Mouse (Mus musculus) heart, adult 2 months (tissue): Measurements from ENCODE around the gene Clba1. TPM values are rescaled to one million over a fixed set of nuclear protein-coding genes. Genes with fewer than 3 reads are reported as not detected.

ENCODE experiments used
- DNase-seq, 2 experiments: peaks; one replicate each; pipeline ENCODE4 v3.0.0; 2021
- H3K27ac ChIP-seq: fragments of 200-600 bp; 2 replicates; pipeline ENCODE4 v1.8.1; 2022
- H3K27me3 ChIP-seq: fragments of 200-500 bp; 2 replicates; pipeline ENCODE4 v1.6.1; 2012; ENCODE audit warnings: mild to moderate bottlenecking, low read length, inconsistent platforms, mixed read lengths; ENCODE audit not compliant: control insufficient read depth, insufficient read depth
- H3K36me3 ChIP-seq: fragments of 200-500 bp; 2 replicates; pipeline ENCODE4 v1.6.1; 2012; ENCODE audit warnings: low read length, inconsistent platforms; ENCODE audit not compliant: control insufficient read depth, insufficient read depth
- H3K4me1 ChIP-seq: fragments of 200-500 bp; 2 replicates; pipeline ENCODE4 v1.6.1; 2011; ENCODE audit warnings: low read length; ENCODE audit not compliant: control insufficient read depth, insufficient read depth
- H3K4me3 ChIP-seq: fragments of 200-600 bp; 2 replicates; pipeline ENCODE4 v1.8.1; 2022
- H3K79me2 ChIP-seq: fragments of 200-500 bp; replicated peaks from 2 replicates; pipeline ENCODE4 v1.6.1; 2012; ENCODE audit warnings: mild to moderate bottlenecking, inconsistent platforms, low read length, moderate library complexity, mixed read lengths; ENCODE audit not compliant: control insufficient read depth, insufficient read depth
- H3K9ac ChIP-seq: fragments of 200-500 bp; 2 replicates; pipeline ENCODE4 v1.6.1; 2012; ENCODE audit warnings: low read depth, mild to moderate bottlenecking, control low read depth, inconsistent platforms, low read length, mixed read lengths
- CTCF ChIP-seq: fragments of 200-600 bp; IDR thresholded peaks from 2 replicates; pipeline ENCODE4 v1.8.1; 2022; ENCODE audit warnings: antibody characterized with exemption, mild to moderate bottlenecking, moderate library complexity
- EP300 ChIP-seq: fragments of 200-500 bp; IDR thresholded peaks from 2 replicates; pipeline ENCODE4 v1.6.1; 2011; ENCODE audit warnings: low read depth, low read length, control low read depth; ENCODE audit not compliant: insufficient read depth
- POLR2A ChIP-seq: fragments of 200-500 bp; IDR thresholded peaks from 2 replicates; pipeline ENCODE4 v1.6.1; 2011; ENCODE audit warnings: mild to moderate bottlenecking, low read depth, low read length, control low read depth; ENCODE audit not compliant: insufficient read depth
- WGBS: fragments of 180-500 bp; shearing (Covaris S2); methylation state at CpG from one replicate; pipeline ENCODE4 v1.1.7; 2018; 5-methylcytosine and 5-hydroxymethylcytosine counted together
- intact Hi-C: fragments of 180-260 bp; cut with DNase I; formaldehyde crosslinking; loops from one replicate; pipeline ENCODE4 v1.15.1; 2025
- long read RNA-seq: library from polyadenylated mRNA; stranded (forward); transcript quantifications from one replicate; pipeline ENCODE4 v2.0.0, GENCODE M21; 2021
- polyA plus RNA-seq: library from polyadenylated mRNA; depleted of rRNA; stranded (reverse); fragments of >200 nt; gene quantifications from 2 replicates; pipeline ENCODE4 v1.2.3, GENCODE M21; 2012; rRNA removed
- total RNA-seq, 2 experiments: library from RNA; stranded (reverse); gene quantifications; 2 replicates each; pipeline ENCODE4 v1.2.3; 2021

Clba1 gene
- total RNA-seq: 1 to 10 TPM; 1.7 to 3.1 TPM
- polyA plus RNA-seq: 2.0 and 2.8 TPM in 2 replicates
- long read RNA-seq, partial matches to known transcripts: 0 of 3 reads
- long read RNA-seq, other reads (novel, unspliced or antisense): 0 of 3 reads

- intact Hi-C loops: loop anchor here (2.0 kb wide), 1 partner anchor 22 kb away; no protein-coding TSS in a partner anchor
- no peaks in the 10 kb centered on the region; the same call in 1 of the 2 replicates for H3K4me1 ChIP-seq
- H3K79me2 ChIP-seq: no peaks in the 10 kb centered on the region
- H3K27ac ChIP-seq: peak within 1 kb of the TSS; percentile 20; the same call in 1 of the 2 replicates
- H3K9ac ChIP-seq: peak within 1 kb of the TSS; percentile 65
- TF ChIP-seq CTCF (peak; percentile 71), EP300 (0 out of 2 replicates have a peak, but pooled peaks have one; percentile 30), POLR2A (peak; percentile 70)
- peak; percentile 94 for DNase-seq
- H3K36me3 ChIP-seq: no peaks in the 10 kb centered on the region
- peak within 1 kb of the TSS; percentile 71 for H3K4me3 ChIP-seq
- no peaks in the 10 kb centered on the region for H3K27me3 ChIP-seq
- 1% methylated on average over 64 of the region's 64 CpGs for WGBS
Observed at GRCm38 (mm10) chr12:112808587-112809364, at the start of gene Clba1. Gene Clba1, plus strand, starts transcription at chr12:112808937.

DNA sequence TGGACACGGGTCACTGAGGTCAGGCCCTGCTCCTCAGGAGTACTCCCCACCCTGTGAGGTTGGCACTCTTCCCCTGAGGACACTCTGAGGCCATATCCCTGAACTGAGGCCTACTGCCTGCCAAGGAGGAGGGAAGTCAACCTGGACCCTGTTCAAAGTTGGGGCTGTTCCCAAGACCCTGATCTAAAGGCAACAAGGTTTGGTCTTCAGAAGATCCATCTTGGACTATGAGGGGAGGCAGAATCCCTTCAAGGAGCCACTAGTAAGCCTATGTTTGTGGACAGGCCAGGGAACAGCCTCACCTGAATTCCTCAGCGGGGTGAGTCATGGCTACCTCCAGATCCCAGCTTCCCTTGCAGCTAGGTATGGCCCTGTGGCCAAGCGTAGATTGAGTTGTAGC, 49.3 kb upstream of the Clba1 start:
- Histone ChIP-seq H3K79me2 (no peaks in the 10 kb centered on the region), H3K27me3 (no peaks in the 10 kb centered on the region), H3K27ac (no peak overlapping the region), H3K4me3 (no peak overlapping the region), H3K9ac (no peak overlapping the region), H3K4me1 (no peaks in the 10 kb centered on the region), H3K36me3 (no peaks in the 10 kb centered on the region)
- intact Hi-C loops: no loop called here
- TF ChIP-seq EP300 (no peak), CTCF (no peak), POLR2A (no peak)
- WGBS: 89% methylated on average over 3 of the region's 3 CpGs
- DNase-seq: peak; percentile 1 to 8

GRCm38 (mm10) chr12:112760154-112760926, 48.4 kb upstream of the Clba1 start, which contains the start of gene Pld4:
Gene Pld4, plus strand, starts transcription at chr12:112760655.
- Histone ChIP-seq H3K9ac (no peak within 1 kb of the TSS), H3K79me2 (no peaks in the 10 kb centered on the region), H3K4me1 (no peaks in the 10 kb centered on the region), H3K27ac (no peak within 1 kb of the TSS), H3K27me3 (no peaks in the 10 kb centered on the region), H3K36me3 (no peaks in the 10 kb centered on the region), H3K4me3 (no peak within 1 kb of the TSS)
- no peak for TF ChIP-seq POLR2A
- no peak for TF ChIP-seq CTCF
- TF ChIP-seq EP300: no peak
- intact Hi-C loops: no loop called here
- peak; percentile 43 to 63 for DNase-seq
- WGBS: 43% methylated on average over 4 of the region's 4 CpGs

DNA sequence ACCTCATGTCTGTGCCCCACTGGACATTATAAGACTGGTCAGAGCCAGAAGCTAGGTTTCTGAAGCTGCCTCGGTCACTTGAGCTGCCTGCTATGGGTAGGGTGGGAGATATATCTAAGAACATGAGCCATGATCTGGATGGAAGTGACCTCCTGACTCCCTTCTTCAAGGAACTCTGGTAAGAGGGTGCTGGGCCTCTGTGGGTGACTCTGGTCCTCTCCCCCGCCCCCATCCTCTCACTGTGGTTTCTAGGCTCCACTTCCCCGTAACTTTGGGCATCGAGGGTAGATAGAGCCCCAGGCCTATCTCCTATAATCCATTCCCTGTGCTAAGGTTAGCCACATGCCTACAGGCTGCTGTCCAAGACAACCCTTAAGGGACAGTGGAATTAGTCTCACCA, 47.3 kb upstream of the Clba1 start:
- intact Hi-C loops: no loop called here
- WGBS: 87% methylated on average over 4 of the region's 4 CpGs
- no peak overlapping the region for H3K4me3 ChIP-seq
- TF ChIP-seq POLR2A (no peak), EP300 (no peak), CTCF (no peak)
- H3K4me1 ChIP-seq: no peaks in the 10 kb centered on the region
- no peaks in the 10 kb centered on the region for H3K79me2 ChIP-seq
- H3K36me3 ChIP-seq: no peaks in the 10 kb centered on the region
- H3K9ac ChIP-seq: no peak overlapping the region
- no peak for DNase-seq
- no peaks in the 10 kb centered on the region for H3K27me3 ChIP-seq
- no peak overlapping the region; the same call in 1 of the 2 replicates for H3K27ac ChIP-seq

GRCm38 (mm10) chr12:112762018-112762417, 46.7 kb upstream of the Clba1 start:
- H3K36me3 ChIP-seq: no peaks in the 10 kb centered on the region
- intact Hi-C loops: no loop called here
- H3K9ac ChIP-seq: no peak overlapping the region
- no peak overlapping the region; the same call in 1 of the 2 replicates for H3K27ac ChIP-seq
- H3K4me1 ChIP-seq: no peaks in the 10 kb centered on the region
- no peaks in the 10 kb centered on the region for H3K79me2 ChIP-seq
- WGBS: 89% methylated on average over 3 of the region's 3 CpGs
- no peak overlapping the region for H3K4me3 ChIP-seq
- no peaks in the 10 kb centered on the region for H3K27me3 ChIP-seq
- peak; percentile 33 to 61 for DNase-seq
- TF ChIP-seq POLR2A (no peak), EP300 (no peak), CTCF (no peak)

DNA sequence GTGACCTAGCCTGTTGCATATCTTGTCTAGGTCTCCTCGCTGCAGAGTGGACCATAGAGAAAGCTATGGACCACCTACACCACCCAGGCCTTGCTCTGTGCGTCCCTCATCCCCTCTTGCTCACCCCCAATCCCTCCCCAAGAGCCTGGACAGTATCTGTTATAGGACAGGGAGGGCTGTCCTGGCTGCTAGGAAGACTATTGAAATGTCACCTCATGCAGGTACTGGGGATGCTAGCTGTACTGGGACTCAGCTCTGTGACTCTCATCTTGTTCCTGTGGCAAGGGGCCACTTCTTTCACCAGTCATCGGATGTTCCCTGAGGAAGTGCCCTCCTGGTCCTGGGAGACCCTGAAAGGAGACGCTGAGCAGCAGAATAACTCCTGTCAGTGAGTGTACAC, 45.6 kb upstream of the Clba1 start:
- no peaks in the 10 kb centered on the region for H3K36me3 ChIP-seq
- 79% methylated on average over 4 of the region's 4 CpGs for WGBS
- no peaks in the 10 kb centered on the region for H3K4me1 ChIP-seq
- H3K4me3 ChIP-seq: no peak overlapping the region
- no peak overlapping the region for H3K27ac ChIP-seq
- intact Hi-C loops: no loop called here
- H3K27me3 ChIP-seq: no peaks in the 10 kb centered on the region
- H3K79me2 ChIP-seq: no peaks in the 10 kb centered on the region
- peak in 1 of 2 experiments; percentile 8 for DNase-seq
- no peak overlapping the region for H3K9ac ChIP-seq
- TF ChIP-seq CTCF (no peak), EP300 (no peak), POLR2A (no peak)
